Mouse (Mus musculus) kidney, embryonic 14.5 days (tissue): Measurements from ENCODE around the gene Smyd3. TPM values are rescaled to one million over a fixed set of nuclear protein-coding genes. Genes with fewer than 3 reads are reported as not detected.
A peak's percentile ranks its signal among the peaks of the same experiment; 100 is the strongest.

Experiments used
- ATAC-seq: fragments of 200-750 bp; cut with Nextera tagmentation; 2 replicates; pipeline ENCODE4 v1.8.0; 2017; ENCODE audit warnings: moderate number of reproducible peaks, mild to moderate bottlenecking, moderate TSS enrichment, moderate library complexity; ENCODE audit not compliant: low FRiP score, low TSS enrichment
- H3K27ac ChIP-seq: fragments of 300-500 bp; sonication (generic); 2 replicates; pipeline ENCODE4 v1.5.1; 2014; ENCODE audit warnings: low read depth, mild to moderate bottlenecking, low read length, moderate library complexity, mixed read lengths
- H3K27me3 ChIP-seq: fragments of 300-500 bp; sonication (generic); 2 replicates; pipeline ENCODE4 v1.6.1; 2014; ENCODE audit warnings: mild to moderate bottlenecking, low read length; ENCODE audit not compliant: control insufficient read depth, insufficient read depth
- H3K36me3 ChIP-seq: fragments of 300-500 bp; sonication (generic); 2 replicates; pipeline ENCODE4 v1.6.1; 2014; ENCODE audit warnings: low read length, mixed read lengths; ENCODE audit not compliant: control insufficient read depth, insufficient read depth
- H3K4me1 ChIP-seq: fragments of 300-500 bp; sonication (generic); 2 replicates; pipeline ENCODE4 v1.6.1; 2014; ENCODE audit warnings: low read length, mixed read lengths; ENCODE audit not compliant: control insufficient read depth, insufficient read depth
- H3K4me2 ChIP-seq: fragments of 300-500 bp; sonication (generic); replicated peaks from 2 replicates; pipeline ENCODE4 v1.6.1; 2014; ENCODE audit warnings: low read depth, mild to moderate bottlenecking, low read length
- H3K4me3 ChIP-seq: fragments of 300-500 bp; sonication (generic); 2 replicates; pipeline ENCODE4 v1.5.1; 2014; ENCODE audit warnings: mild to moderate bottlenecking, low read length
- H3K9ac ChIP-seq: fragments of 300-500 bp; sonication (generic); 2 replicates; pipeline ENCODE4 v1.6.1; 2014; ENCODE audit warnings: low read depth, mild to moderate bottlenecking, low read length, moderate library complexity
- H3K9me3 ChIP-seq: fragments of 300-500 bp; sonication (generic); 2 replicates; pipeline ENCODE4 v1.6.1; 2016; ENCODE audit warnings: low read length; ENCODE audit not compliant: control insufficient read depth
- WGBS: fragments of 180-500 bp; shearing (Covaris S2); extraction: QIAGEN DNeasy Blood & Tissue Kit; methylation state at CpG from one replicate; pipeline ENCODE4 v1.1.7; 2014; 5-methylcytosine and 5-hydroxymethylcytosine counted together
- polyA plus RNA-seq: library from polyadenylated mRNA; unstranded; fragments of >200 nt; fragmentation: Nextera tagmentation; extraction: Ambion mirVana; gene quantifications from 2 replicates; pipeline ENCODE4 v1.2.1, GENCODE M21; 2014

Gene Smyd3
- polyA plus RNA-seq, 1 experiment from 2014 or later = 21.5 TPM

DNA sequence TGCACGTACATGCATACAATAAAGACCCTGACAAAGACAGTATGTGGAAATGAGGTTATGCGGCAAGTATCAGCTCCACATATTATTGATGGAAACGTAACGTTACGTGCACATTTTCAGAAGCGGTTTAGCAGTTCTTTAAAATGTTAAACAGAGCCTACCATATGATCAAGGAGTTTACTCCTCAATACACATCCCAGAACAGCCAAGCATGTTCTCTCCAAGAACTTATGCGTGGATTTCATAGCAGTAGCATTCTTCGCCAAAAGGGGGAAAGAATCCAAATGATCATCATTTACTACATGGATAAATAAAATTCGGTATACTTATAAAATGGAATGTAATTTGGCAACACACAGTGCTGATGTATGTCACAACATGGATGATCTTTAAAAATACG, 500.4 kb downstream of the Smyd3 start:
- H3K36me3 ChIP-seq = no peaks in the 10 kb centered on the region
- H3K4me1 ChIP-seq = no peaks in the 10 kb centered on the region
- 94% methylated on average over 10 of the region's 10 CpGs for WGBS
- no peak for ATAC-seq
- H3K27ac ChIP-seq = no peak overlapping the region
- no peaks in the 10 kb centered on the region for H3K9me3 ChIP-seq
- H3K27me3 ChIP-seq = no peaks in the 10 kb centered on the region; the same call in 1 of the 2 replicates
- H3K4me3 ChIP-seq = no peak overlapping the region
- no peak overlapping the region for H3K9ac ChIP-seq
- no peak overlapping the region for H3K4me2 ChIP-seq

GRCm38 (mm10) chr1:179013021-179013420, 504.8 kb downstream of the Smyd3 start:
- Histone ChIP-seq H3K4me3 (no peak overlapping the region), H3K36me3 (no peaks in the 10 kb centered on the region), H3K27me3 (no peaks in the 10 kb centered on the region; the same call in 1 of the 2 replicates), H3K4me2 (no peak overlapping the region), H3K9me3 (no peaks in the 10 kb centered on the region), H3K9ac (no peak overlapping the region), H3K4me1 (no peaks in the 10 kb centered on the region), H3K27ac (no peak overlapping the region)
- ATAC-seq = no peak

GRCm38 (mm10) chr1:179012273-179012672, 505.6 kb downstream of the Smyd3 start:
- Histone ChIP-seq H3K27me3 (no peaks in the 10 kb centered on the region; the same call in 1 of the 2 replicates), H3K9ac (no peak overlapping the region), H3K4me2 (no peak overlapping the region), H3K27ac (no peak overlapping the region), H3K9me3 (no peaks in the 10 kb centered on the region), H3K4me3 (no peak overlapping the region), H3K36me3 (no peaks in the 10 kb centered on the region), H3K4me1 (no peaks in the 10 kb centered on the region)
- no peak for ATAC-seq
- whole genome bisulfite sequencing = 88% methylated on average over 4 of the region's 4 CpGs

DNA sequence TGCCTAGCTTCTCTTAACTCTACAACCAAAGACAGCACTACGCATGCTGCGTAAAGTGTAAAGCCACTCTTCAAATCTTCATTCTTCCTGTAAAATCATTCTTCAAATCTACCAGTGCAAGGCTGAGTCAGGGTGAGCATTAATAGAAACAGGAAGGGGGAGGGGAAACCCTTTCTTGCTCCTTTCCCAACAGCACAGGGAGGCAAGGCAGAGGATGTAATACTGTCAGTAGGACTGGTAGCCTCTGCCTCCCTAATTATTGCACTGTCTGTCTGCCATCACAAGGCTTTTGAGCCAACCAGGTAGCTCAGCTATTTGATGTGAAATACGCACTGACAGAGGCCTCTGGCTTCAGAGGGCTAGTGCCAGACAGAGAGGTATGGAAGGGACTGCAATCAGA, 507.1 kb downstream of the Smyd3 start:
- no peaks in the 10 kb centered on the region for H3K4me1 ChIP-seq
- no peak overlapping the region for H3K27ac ChIP-seq
- no peak overlapping the region for H3K9ac ChIP-seq
- no peaks in the 10 kb centered on the region for H3K9me3 ChIP-seq
- no peaks in the 10 kb centered on the region for H3K27me3 ChIP-seq
- H3K4me3 ChIP-seq = no peak overlapping the region
- 92% methylated on average over 3 of the region's 3 CpGs for WGBS
- no peak overlapping the region for H3K4me2 ChIP-seq
- H3K36me3 ChIP-seq = no peaks in the 10 kb centered on the region
- no peak for ATAC-seq

DNA sequence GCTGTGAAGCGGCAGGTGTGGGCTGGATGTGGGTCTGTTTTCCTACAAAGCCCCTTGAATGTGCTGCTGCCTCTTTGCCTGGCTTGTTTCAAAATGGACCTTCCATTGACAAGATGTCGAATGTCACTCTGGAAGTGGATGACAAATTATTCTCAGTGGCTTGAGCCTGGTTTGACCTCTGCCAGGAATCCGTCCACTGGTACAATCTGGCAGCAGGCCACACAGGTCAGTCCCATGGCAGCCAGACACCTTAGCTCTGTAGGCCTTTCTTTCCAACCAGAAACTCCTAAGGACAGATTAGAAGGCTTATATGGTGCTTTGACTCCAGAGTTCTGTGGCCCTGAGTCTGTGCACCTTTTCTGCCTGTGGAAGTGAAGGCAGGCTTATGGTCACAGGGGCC, 507.9 kb downstream of the Smyd3 start:
- Histone ChIP-seq H3K27ac (no peak overlapping the region), H3K36me3 (no peaks in the 10 kb centered on the region), H3K9ac (no peak overlapping the region), H3K4me2 (no peak overlapping the region), H3K4me1 (no peaks in the 10 kb centered on the region), H3K4me3 (no peak overlapping the region), H3K9me3 (no peaks in the 10 kb centered on the region), H3K27me3 (no peaks in the 10 kb centered on the region)
- 83% methylated on average over 3 of the region's 3 CpGs for WGBS
- no peak for ATAC-seq

DNA sequence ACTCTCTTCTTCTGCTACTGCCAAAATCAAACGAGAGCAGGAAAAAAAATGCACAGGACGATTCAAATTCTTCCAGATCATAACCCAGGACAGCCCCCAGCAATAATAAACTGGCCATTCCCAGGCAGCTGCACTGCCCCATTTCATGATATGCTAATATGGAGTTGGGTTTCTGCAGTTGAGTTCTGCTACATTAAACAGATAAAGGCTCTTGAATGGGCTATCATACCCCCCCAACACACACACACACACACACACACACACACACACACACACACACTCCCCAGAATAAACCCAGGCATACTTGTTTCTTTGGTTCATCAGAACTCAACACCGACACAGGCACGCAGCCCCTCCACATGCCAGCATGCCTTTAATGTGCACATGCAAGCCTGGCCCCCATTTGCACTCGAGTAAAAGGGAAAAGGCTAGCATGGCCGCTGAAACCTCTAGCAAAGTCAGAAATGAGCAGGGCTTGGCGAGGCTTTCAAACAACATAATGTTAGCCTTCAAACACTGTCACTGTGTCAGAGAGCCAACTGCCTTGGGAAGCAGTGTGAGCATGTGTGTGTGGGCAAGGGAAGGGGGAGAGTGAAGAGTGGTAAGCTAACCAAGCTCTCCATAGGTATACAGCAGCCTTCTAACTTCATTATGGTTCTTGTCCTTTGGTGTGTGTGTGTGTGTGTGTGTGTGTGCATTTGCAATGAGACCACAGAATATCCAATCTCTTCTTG, 513.5 kb downstream of the Smyd3 start:
- Histone ChIP-seq H3K4me1 (no peaks in the 10 kb centered on the region), H3K4me3 (no peak overlapping the region), H3K4me2 (no peak overlapping the region), H3K9ac (no peak overlapping the region), H3K27me3 (no peaks in the 10 kb centered on the region), H3K36me3 (no peaks in the 10 kb centered on the region), H3K9me3 (no peaks in the 10 kb centered on the region), H3K27ac (no peak overlapping the region)
- WGBS = 67% methylated on average over 7 of the region's 7 CpGs
- no peak for ATAC-seq

- Histone ChIP-seq H3K4me1 (no peaks in the 10 kb centered on the region), H3K9me3 (no peaks in the 10 kb centered on the region), H3K9ac (no peak overlapping the region), H3K27ac (no peak overlapping the region), H3K4me2 (no peak overlapping the region), H3K27me3 (no peaks in the 10 kb centered on the region), H3K4me3 (no peak overlapping the region), H3K36me3 (no peaks in the 10 kb centered on the region)
- ATAC-seq = no peak
- WGBS = 87% methylated on average over 5 of the region's 5 CpGs
Measured at GRCm38 (mm10) chr1:179003406-179004132, 514.3 kb downstream of the Smyd3 start.

- Histone ChIP-seq H3K9ac (no peak overlapping the region), H3K36me3 (no peaks in the 10 kb centered on the region), H3K27ac (no peak overlapping the region), H3K9me3 (no peaks in the 10 kb centered on the region), H3K4me1 (peaks cover 6% of the 10 kb centered on the region), H3K27me3 (no peaks in the 10 kb centered on the region), H3K4me2 (no peak overlapping the region), H3K4me3 (no peak overlapping the region)
- WGBS = 27% methylated on average over 9 of the region's 9 CpGs
- ATAC-seq = peak; percentile 77; the same call in 1 of the 2 replicates
Measured at GRCm38 (mm10) chr1:178999876-179000528, 517.8 kb downstream of the Smyd3 start.

DNA sequence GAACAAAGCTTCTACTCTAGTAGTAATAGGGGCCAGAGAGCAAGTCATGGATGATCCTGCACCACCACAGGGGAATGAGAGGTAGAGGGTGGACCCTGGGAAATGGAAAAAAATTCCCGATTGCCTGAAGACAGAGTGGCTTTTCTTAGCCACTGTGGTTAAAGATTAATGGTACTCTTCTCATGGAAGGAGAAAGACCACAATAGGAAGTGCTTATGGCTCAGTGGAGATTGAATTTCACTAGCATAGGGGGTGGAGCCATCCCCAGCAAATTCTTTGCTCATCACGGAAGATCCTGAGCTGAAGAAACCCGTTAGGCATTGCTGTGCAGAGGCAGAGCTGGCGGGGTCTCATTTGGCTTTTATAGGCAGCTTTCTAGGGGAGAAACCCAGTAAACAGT, 520.0 kb downstream of the Smyd3 start:
- ATAC-seq = peak; percentile 73
- no peak overlapping the region for H3K27ac ChIP-seq
- H3K9ac ChIP-seq = no peak overlapping the region
- H3K4me2 ChIP-seq = no peak overlapping the region
- no peaks in the 10 kb centered on the region for H3K36me3 ChIP-seq
- no peak overlapping the region for H3K4me3 ChIP-seq
- no peaks in the 10 kb centered on the region for H3K27me3 ChIP-seq
- H3K9me3 ChIP-seq = no peaks in the 10 kb centered on the region
- WGBS = 15% methylated on average over 4 of the region's 4 CpGs
- peaks cover 6% of the 10 kb centered on the region for H3K4me1 ChIP-seq
